Comparison of ENCODE assay signal across 12 mouse cellular contexts in genomic region chr8:88605361-88606040, GRCm38 (mm10). TPM values are rescaled to one million over a fixed set of nuclear protein-coding genes. Genes with fewer than 3 reads are reported as not detected.
DNase-seq lines count a peak whose midpoint lies in the region; ATAC-seq lines count a peak whose summit lies in the region.
"Had no signal": no experiment of that assay in that cellular context is flagged by ENCODE, and none has a peak within 500 bp of the region (broad histone marks: within the 10 kb centered on the region; RNA-seq: fewer than 3 reads in every experiment).

No protein-coding gene starts in this region.

- H3K27me3 ChIP-seq in forebrain, embryonic 10.5 days (ENCODE audit: poor library complexity, severe bottlenecking), result no peaks in the 10 kb centered on the region
- H3K27me3 ChIP-seq in forebrain, embryonic 13.5 days, result no peaks in the 10 kb centered on the region
- H3K27me3 ChIP-seq in embryonic facial prominence, embryonic 13.5 days, result no peaks in the 10 kb centered on the region
- H3K27me3 ChIP-seq: liver, embryonic 13.5 days had no signal

- H3K4me2 ChIP-seq in forebrain, embryonic 13.5 days, result no peak overlapping the region
- H3K4me2 ChIP-seq in embryonic facial prominence, embryonic 13.5 days, result no peak overlapping the region
- H3K4me2 ChIP-seq: liver, embryonic 13.5 days had no signal

- H3K9ac ChIP-seq in forebrain, embryonic 13.5 days, result no peak overlapping the region
- H3K9ac ChIP-seq in embryonic facial prominence, embryonic 13.5 days, result no peak overlapping the region
- H3K9ac ChIP-seq: liver, embryonic 13.5 days had no signal

- H3K4me1 ChIP-seq in forebrain, embryonic 10.5 days, result peaks cover 58% of the 10 kb centered on the region
- H3K4me1 ChIP-seq in forebrain, embryonic 13.5 days, result peaks cover 37% of the 10 kb centered on the region
- H3K4me1 ChIP-seq in embryonic facial prominence, embryonic 13.5 days, result peaks cover 30% of the 10 kb centered on the region
- H3K4me1 ChIP-seq: liver, embryonic 13.5 days had no signal

- ATAC-seq in forebrain, embryonic 13.5 days, result no peak
- no peak for ATAC-seq in embryonic facial prominence, embryonic 13.5 days (ENCODE audit: insufficient number of reproducible peaks, insufficient read depth, low FRiP score, low TSS enrichment, low read depth)
- ATAC-seq: intestine, postnatal 0 days had no signal

- no peak for DNase-seq in forebrain, embryonic 10.5 days (ENCODE audit: extremely low spot score, low spot score)
- DNase-seq in left cerebral cortex, postnatal 4 days, result peak; percentile 65
- DNase-seq in left cerebral cortex, adult 11 months (ENCODE audit: low spot score), result no peak
- DNase-seq in lung, postnatal 36 days, result peak; percentile 61
- DNase-seq in heart, adult 9 months (ENCODE audit: low spot score in 2 of 2), result no peak
- no peak for DNase-seq in ovary, postnatal 36 days (ENCODE audit: low spot score)
- DNase-seq: gastrocnemius, postnatal 25 days; liver, embryonic 13.5 days had no signal

- H3K36me3 ChIP-seq in forebrain, embryonic 10.5 days (replicated peaks), result 0 out of 2 replicates have a peak, but pooled peaks cover 4% of the 10 kb centered on the region
- no peaks in the 10 kb centered on the region for H3K36me3 ChIP-seq in forebrain, embryonic 13.5 days (ENCODE audit: poor library complexity, severe bottlenecking)
- no peaks in the 10 kb centered on the region for H3K36me3 ChIP-seq in embryonic facial prominence, embryonic 13.5 days
- H3K36me3 ChIP-seq: liver, embryonic 13.5 days had no signal

- intact Hi-C loops in left cerebral cortex, postnatal 4 days (cut with DNase I), result loop anchor here (10.0 kb wide), 1 partner anchor 81 kb away; the partner anchor contains the start of gene Nkd1

- H3K27ac ChIP-seq in forebrain, embryonic 10.5 days, result peak overlapping the region; percentile 83
- H3K27ac ChIP-seq in forebrain, embryonic 13.5 days, result no peak overlapping the region; the same call in 1 of the 2 replicates
- peak overlapping the region; percentile 60; the same call in 1 of the 2 replicates for H3K27ac ChIP-seq in embryonic facial prominence, embryonic 13.5 days
- H3K27ac ChIP-seq: liver, embryonic 13.5 days had no signal

- H3K9me3 ChIP-seq in forebrain, embryonic 10.5 days, result peaks cover 15% of the 10 kb centered on the region
- H3K9me3 ChIP-seq in forebrain, embryonic 13.5 days (replicated peaks), result no peaks in the 10 kb centered on the region
- no peaks in the 10 kb centered on the region for H3K9me3 ChIP-seq in embryonic facial prominence, embryonic 13.5 days

- 49% methylated on average over 13 of the region's 13 CpGs for WGBS in forebrain, embryonic 10.5 days
- 45% methylated on average over 13 of the region's 13 CpGs for WGBS in forebrain, embryonic 13.5 days
- WGBS in embryonic facial prominence, embryonic 13.5 days, result 39% methylated on average over 13 of the region's 13 CpGs

- H3K4me3 ChIP-seq in forebrain, embryonic 10.5 days, result no peak overlapping the region
- no peak overlapping the region for H3K4me3 ChIP-seq in forebrain, embryonic 13.5 days
- no peak overlapping the region for H3K4me3 ChIP-seq in embryonic facial prominence, embryonic 13.5 days
- H3K4me3 ChIP-seq: liver, embryonic 13.5 days had no signal

RNA-seq across cellular contexts. Expression of gene Snx20, which starts 30.4 kb away (rescaled TPM):
- 0.47 and 1.0 TPM in 2 replicates for polyA plus RNA-seq in forebrain, embryonic 10.5 days (2016; fragmentation: Nextera tagmentation; extraction: Ambion mirVana)
- polyA plus RNA-seq in forebrain, embryonic 13.5 days (2015; fragmentation: Nextera tagmentation; extraction: Ambion mirVana), result 0.47 and 0.80 TPM in 2 replicates
- under 1 TPM; 0.84 to 0.89 TPM for total RNA-seq in left cerebral cortex, postnatal 4 days (2021)
- 1.5 and 1.8 TPM in 2 replicates for polyA plus RNA-seq in embryonic facial prominence, embryonic 13.5 days (2015; fragmentation: Nextera tagmentation; extraction: Ambion mirVana)

RNA-seq across cellular contexts. Expression of gene Nod2, which starts 41.6 kb away (rescaled TPM):
- 0.07 and 0.20 TPM in 2 replicates for polyA plus RNA-seq in forebrain, embryonic 10.5 days (2016; fragmentation: Nextera tagmentation; extraction: Ambion mirVana)
- polyA plus RNA-seq in forebrain, embryonic 13.5 days (2015; fragmentation: Nextera tagmentation; extraction: Ambion mirVana), result 0.06 and 0.10 TPM in 2 replicates
- under 1 TPM; 0.66 to 0.89 TPM for total RNA-seq in left cerebral cortex, postnatal 4 days (2021)
- polyA plus RNA-seq in embryonic facial prominence, embryonic 13.5 days (2015; fragmentation: Nextera tagmentation; extraction: Ambion mirVana), result 0.30 and 0.31 TPM in 2 replicates
- polyA plus RNA-seq: heart, embryonic 14.5 days had no signal

Comparison
In these comparisons a context has a peak if more than half of its experiments do, and no peak if none do; other contexts are left out.
1. DNase-seq: peak in left cerebral cortex, postnatal 4 days (single experiment) and lung, postnatal 36 days (single experiment); none in forebrain, embryonic 10.5 days (single experiment), left cerebral cortex, adult 11 months (single experiment), heart, adult 9 months (0 of 2) and ovary, postnatal 36 days (single experiment).